Mouse (Mus musculus): Measurements from ENCODE around the gene 2610002M06Rik. TPM values are rescaled to one million over a fixed set of nuclear protein-coding genes. Genes with fewer than 3 reads are reported as not detected.

The 2610002M06Rik gene
- polyA plus RNA-seq, 1 experiment from 2014 or later: 13.3 TPM

DNA sequence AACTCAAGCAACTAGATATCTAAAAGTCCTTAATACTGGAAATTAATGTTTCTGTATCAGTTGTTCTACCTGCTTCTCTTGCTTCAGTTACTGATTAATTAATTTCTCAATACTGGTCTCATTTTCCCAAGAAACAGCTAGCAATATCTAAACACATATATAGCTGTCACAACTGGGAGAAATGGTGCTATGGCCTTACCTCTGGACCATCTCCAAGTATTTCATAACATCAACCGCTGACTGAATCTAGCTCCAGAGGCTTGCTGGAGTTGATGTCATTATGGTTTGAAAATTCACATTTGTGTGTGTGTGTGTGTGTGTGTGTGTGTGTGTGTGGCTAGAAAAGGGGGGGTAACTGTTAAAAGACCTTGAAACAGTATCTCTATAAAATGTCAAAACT, 26.0 kb downstream of the 2610002M06Rik start:
- WGBS: 83% methylated on average over 1 of the region's 1 CpGs
- H3K27me3 ChIP-seq (replicated peaks; ENCODE audit: control insufficient read depth, insufficient read depth, low read length): no peaks in the 10 kb centered on the region
- no peaks in the 10 kb centered on the region for H3K36me3 ChIP-seq (ENCODE audit: control insufficient read depth, insufficient read depth, low read length)
- no peaks in the 10 kb centered on the region for H3K4me1 ChIP-seq (ENCODE audit: control insufficient read depth, insufficient read depth, low read length)
- H3K9me3 ChIP-seq (ENCODE audit: control insufficient read depth, low read length): no peaks in the 10 kb centered on the region
- ATAC-seq: no peak
- no peak overlapping the region for H3K27ac ChIP-seq (ENCODE audit: low read length)
- H3K4me2 ChIP-seq (ENCODE audit: low read depth, low read length): no peak overlapping the region
- no peak overlapping the region for H3K9ac ChIP-seq (ENCODE audit: low read depth, low read length)
- H3K4me3 ChIP-seq (ENCODE audit: low read length): no peak overlapping the region

DNA sequence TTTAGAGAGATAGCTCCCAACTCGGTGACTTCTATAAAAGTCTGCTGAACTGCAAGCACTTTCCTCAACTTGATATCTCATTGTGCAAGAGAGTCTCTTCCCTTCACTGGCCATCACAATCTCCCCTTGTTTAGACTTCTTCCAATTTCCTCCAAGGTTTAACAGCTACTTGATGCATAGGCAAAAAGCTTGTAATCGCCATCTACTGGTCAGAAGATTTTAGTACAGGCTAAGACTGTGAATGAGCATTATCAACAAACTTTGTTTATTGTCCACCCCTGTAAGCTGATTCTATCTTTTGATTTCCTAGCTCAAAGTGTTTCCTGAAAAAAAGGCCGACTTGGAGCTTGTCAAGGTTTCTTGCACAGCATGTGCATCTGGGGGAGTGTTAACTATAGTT, 48.2 kb downstream of the 2610002M06Rik start:
- no peak for ATAC-seq
- Histone ChIP-seq H3K4me3 (ENCODE audit: low read length) (no peak overlapping the region), H3K27me3 (replicated peaks; ENCODE audit: control insufficient read depth, insufficient read depth, low read length) (no peaks in the 10 kb centered on the region), H3K4me1 (ENCODE audit: control insufficient read depth, insufficient read depth, low read length) (no peaks in the 10 kb centered on the region), H3K4me2 (ENCODE audit: low read depth, low read length) (no peak overlapping the region), H3K27ac (ENCODE audit: low read length) (no peak overlapping the region), H3K36me3 (ENCODE audit: control insufficient read depth, insufficient read depth, low read length) (no peaks in the 10 kb centered on the region), H3K9ac (ENCODE audit: low read depth, low read length) (no peak overlapping the region), H3K9me3 (ENCODE audit: control insufficient read depth, low read length) (no peaks in the 10 kb centered on the region)
- 27% methylated on average over 3 of the region's 3 CpGs for WGBS

Other genes with a start within 250 kb of the 2610002M06Rik start
- gene Tbx22, start 148.4 kb downstream of the 2610002M06Rik start, polyA plus RNA-seq (2015; fragmentation: Nextera tagmentation; extraction: Ambion mirVana): not detected in 2 replicates
- not detected in 2 replicates for gene Tent5d, start 23.7 kb downstream of the 2610002M06Rik start, polyA plus RNA-seq (2015; fragmentation: Nextera tagmentation; extraction: Ambion mirVana)
- not detected in 2 replicates for gene Gm732, start 132.1 kb upstream of the 2610002M06Rik start, polyA plus RNA-seq (2015; fragmentation: Nextera tagmentation; extraction: Ambion mirVana)

Measured in intestine, embryonic 16.5 days (tissue).